8 mouse cellular contexts compared by ENCODE assay signal in genomic region chr8:120426622-120427385, GRCm38 (mm10).
DNase-seq lines count a peak whose midpoint lies in the region; ATAC-seq and TF ChIP-seq lines count a peak whose summit lies in the region.
"Had no signal": no experiment of that assay in that cellular context is flagged by ENCODE, and none has a peak within 500 bp of the region (broad histone marks: within the 10 kb centered on the region; RNA-seq: fewer than 3 reads in every experiment).

No protein-coding gene starts in this region.

- DNase-seq in embryonic facial prominence, embryonic 10.5 days (ENCODE audit: low spot score) = no peak
- DNase-seq in heart, adult 9 months (ENCODE audit: low spot score in 2 of 2) = peak; percentile 50
- DNase-seq in embryo, embryonic 9.5 days (ENCODE audit: extremely low spot score) = no peak

- peak overlapping the region; percentile 41 for H3K9ac ChIP-seq in kidney, embryonic 16.5 days (replicated peaks; ENCODE audit: low read length)
- H3K9ac ChIP-seq in limb, embryonic 12.5 days (replicated peaks) = 0 out of 2 replicates have a peak overlapping the region, but pooled peaks have one; percentile 32
- no peak overlapping the region for H3K9ac ChIP-seq in neural tube, embryonic 12.5 days
- H3K9ac ChIP-seq: liver, embryonic 14.5 days had no signal

- H3K4me2 ChIP-seq in kidney, embryonic 16.5 days (replicated peaks; ENCODE audit: low read depth, low read length) = no peak overlapping the region
- no peak overlapping the region for H3K4me2 ChIP-seq in limb, embryonic 12.5 days
- H3K4me2 ChIP-seq in neural tube, embryonic 12.5 days (replicated peaks) = no peak overlapping the region

- H3K27me3 ChIP-seq in embryonic facial prominence, embryonic 10.5 days (replicated peaks; ENCODE audit: low read depth, poor library complexity, severe bottlenecking) = peaks cover 29% of the 10 kb centered on the region; the same call in 1 of the 2 replicates
- no peaks in the 10 kb centered on the region for H3K27me3 ChIP-seq in kidney, embryonic 16.5 days (ENCODE audit: insufficient read depth, low read length)
- no peaks in the 10 kb centered on the region for H3K27me3 ChIP-seq in limb, embryonic 12.5 days
- no peaks in the 10 kb centered on the region for H3K27me3 ChIP-seq in neural tube, embryonic 12.5 days (replicated peaks)

- peak overlapping the region; percentile 28 for H3K27ac ChIP-seq in bone marrow macrophage, adult 2 months (ENCODE audit: insufficient read depth, low read depth, low read length)
- peak overlapping the region; percentile 90 for H3K27ac ChIP-seq in embryonic facial prominence, embryonic 10.5 days (replicated peaks)
- peak overlapping the region; percentile 54; the same call in 1 of the 2 replicates for H3K27ac ChIP-seq in kidney, embryonic 16.5 days (ENCODE audit: low read length)
- peak overlapping the region; percentile 85 for H3K27ac ChIP-seq in limb, embryonic 12.5 days
- peak overlapping the region; percentile 95; the same call in 1 of the 2 replicates for H3K27ac ChIP-seq in neural tube, embryonic 12.5 days
- H3K27ac ChIP-seq: liver, embryonic 14.5 days had no signal

- no peak for TF ChIP-seq CTCF in bone marrow macrophage, adult 2 months (IDR thresholded peaks at IDR 0.05; ENCODE audit: low read depth, low read length)

- ATAC-seq in kidney, embryonic 16.5 days (ENCODE audit: low FRiP score, low TSS enrichment) = no peak
- ATAC-seq in limb, embryonic 12.5 days (ENCODE audit: insufficient number of reproducible peaks, insufficient read depth, low FRiP score, low TSS enrichment, low read depth) = no peak
- no peak for ATAC-seq in neural tube, embryonic 12.5 days (ENCODE audit: low FRiP score, low read depth)

- peaks cover 16% of the 10 kb centered on the region for H3K4me1 ChIP-seq in bone marrow macrophage, adult 2 months (ENCODE audit: control insufficient read depth, insufficient read depth, low read length)
- H3K4me1 ChIP-seq in embryonic facial prominence, embryonic 10.5 days = peaks cover 92% of the 10 kb centered on the region
- peaks cover 57% of the 10 kb centered on the region for H3K4me1 ChIP-seq in kidney, embryonic 16.5 days (ENCODE audit: insufficient read depth, low read length)
- H3K4me1 ChIP-seq in limb, embryonic 12.5 days (replicated peaks) = peaks cover 73% of the 10 kb centered on the region
- peaks cover 69% of the 10 kb centered on the region for H3K4me1 ChIP-seq in neural tube, embryonic 12.5 days

- no peak overlapping the region for H3K4me3 ChIP-seq in bone marrow macrophage, adult 2 months (ENCODE audit: insufficient read depth, low read length)
- 0 out of 2 replicates have a peak overlapping the region, but pooled peaks have one; percentile 5 for H3K4me3 ChIP-seq in embryonic facial prominence, embryonic 10.5 days
- H3K4me3 ChIP-seq in kidney, embryonic 16.5 days (ENCODE audit: low read length) = no peak overlapping the region
- H3K4me3 ChIP-seq in limb, embryonic 12.5 days (replicated peaks) = no peak overlapping the region
- no peak overlapping the region for H3K4me3 ChIP-seq in neural tube, embryonic 12.5 days

- H3K36me3 ChIP-seq in embryonic facial prominence, embryonic 10.5 days (replicated peaks) = no peaks in the 10 kb centered on the region
- no peaks in the 10 kb centered on the region for H3K36me3 ChIP-seq in kidney, embryonic 16.5 days (ENCODE audit: insufficient read depth, low read length)
- H3K36me3 ChIP-seq in limb, embryonic 12.5 days = no peaks in the 10 kb centered on the region
- no peaks in the 10 kb centered on the region for H3K36me3 ChIP-seq in neural tube, embryonic 12.5 days

- WGBS in embryonic facial prominence, embryonic 10.5 days = 32% methylated on average over 20 of the region's 20 CpGs
- WGBS in kidney, embryonic 16.5 days = 54% methylated on average over 20 of the region's 20 CpGs
- 36% methylated on average over 20 of the region's 20 CpGs for whole genome bisulfite sequencing in limb, embryonic 12.5 days
- 54% methylated on average over 20 of the region's 20 CpGs for WGBS in neural tube, embryonic 12.5 days

- TF ChIP-seq POLR2A in bone marrow macrophage, adult 2 months (IDR thresholded peaks at IDR 0.05; ENCODE audit: borderline replicate concordance, low read depth, low read length) = no peak

- H3K9me3 ChIP-seq in embryonic facial prominence, embryonic 10.5 days = no peaks in the 10 kb centered on the region
- no peaks in the 10 kb centered on the region for H3K9me3 ChIP-seq in kidney, embryonic 16.5 days (ENCODE audit: low read length)
- no peaks in the 10 kb centered on the region for H3K9me3 ChIP-seq in limb, embryonic 12.5 days
- H3K9me3 ChIP-seq in neural tube, embryonic 12.5 days = no peaks in the 10 kb centered on the region

Comparison
In these comparisons a context has a peak if more than half of its experiments do, and no peak if none do; other contexts are left out.
1. H3K27ac ChIP-seq: peak in every context shown above with its lines; median percentile 95 in neural tube, embryonic 12.5 days; 90 in embryonic facial prominence, embryonic 10.5 days; 85 in limb, embryonic 12.5 days; 54 in kidney, embryonic 16.5 days; 28 in bone marrow macrophage, adult 2 months.
2. DNase-seq: peak in heart, adult 9 months (2 of 2); none in embryonic facial prominence, embryonic 10.5 days (single experiment) and embryo, embryonic 9.5 days (single experiment).